10 mouse cellular contexts compared by ENCODE assay signal in the genomic region with DNA sequence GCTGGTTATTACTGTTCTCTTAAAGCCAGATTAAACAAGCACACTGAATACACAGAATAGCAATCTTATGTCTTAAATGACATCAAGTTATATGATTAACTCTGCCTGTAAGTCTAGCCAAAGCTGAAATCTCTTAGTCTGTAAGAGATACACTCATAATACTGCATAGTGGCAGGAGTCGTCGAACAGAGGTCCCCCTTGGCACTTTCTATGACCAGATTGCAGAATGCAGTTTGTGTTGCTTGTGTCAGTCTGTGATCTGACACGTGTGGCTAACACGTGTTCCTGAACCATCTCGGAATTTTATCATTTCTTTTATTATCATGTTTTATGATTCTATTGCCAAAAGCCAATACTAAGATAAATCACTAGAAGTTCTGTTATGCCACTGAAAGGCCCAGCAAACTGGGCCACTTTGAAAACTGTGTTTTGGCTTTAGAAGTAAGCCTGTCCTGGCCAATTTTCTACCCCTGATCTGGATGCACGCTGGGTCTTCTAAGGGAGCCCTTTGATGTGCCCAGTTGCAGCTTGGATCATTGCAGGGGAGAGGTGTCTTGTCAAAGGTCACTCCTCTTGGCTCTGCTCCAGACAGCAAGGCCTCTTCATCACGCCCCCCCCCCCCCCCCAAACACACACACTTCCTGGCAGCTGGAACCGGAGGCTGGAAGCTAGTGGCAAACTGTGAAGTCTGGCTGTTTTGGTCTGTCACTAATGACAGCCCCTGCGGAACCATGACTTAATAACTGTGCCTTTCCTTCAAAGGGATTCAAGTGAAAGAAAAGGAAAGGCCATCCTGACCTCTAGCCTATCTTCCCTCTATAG.
DNase-seq lines count a peak whose midpoint lies in the region; ATAC-seq and TF ChIP-seq lines count a peak whose summit lies in the region.
"Had no signal": no experiment of that assay in that cellular context is flagged by ENCODE, and none has a peak within 500 bp of the region (broad histone marks: within the 10 kb centered on the region; RNA-seq: fewer than 3 reads in every experiment).

No protein-coding gene starts in this region.

- no peaks in the 10 kb centered on the region for H3K9me3 ChIP-seq in hindbrain, embryonic 10.5 days
- H3K9me3 ChIP-seq in hindbrain, embryonic 12.5 days (replicated peaks) = no peaks in the 10 kb centered on the region
- no peaks in the 10 kb centered on the region for H3K9me3 ChIP-seq in hindbrain, embryonic 11.5 days (ENCODE audit: control insufficient read depth, low read length)
- H3K9me3 ChIP-seq in midbrain, postnatal 0 days (ENCODE audit: low read length) = no peaks in the 10 kb centered on the region

- H3K27me3 ChIP-seq in hindbrain, embryonic 10.5 days (ENCODE audit: insufficient read depth, poor library complexity, severe bottlenecking) = no peaks in the 10 kb centered on the region
- no peaks in the 10 kb centered on the region for H3K27me3 ChIP-seq in hindbrain, embryonic 12.5 days
- no peaks in the 10 kb centered on the region for H3K27me3 ChIP-seq in hindbrain, embryonic 11.5 days (ENCODE audit: control insufficient read depth, insufficient read depth, low read length)
- no peaks in the 10 kb centered on the region for H3K27me3 ChIP-seq in midbrain, postnatal 0 days (ENCODE audit: insufficient read depth, low read length)

- no peak for TF ChIP-seq CTCF in midbrain, postnatal 0 days (IDR thresholded peaks at IDR 0.05)

- no peak overlapping the region for H3K27ac ChIP-seq in hindbrain, embryonic 10.5 days
- no peak overlapping the region for H3K27ac ChIP-seq in hindbrain, embryonic 12.5 days
- no peak overlapping the region for H3K27ac ChIP-seq in hindbrain, embryonic 11.5 days (ENCODE audit: low read depth, low read length)
- no peak overlapping the region for H3K27ac ChIP-seq in midbrain, postnatal 0 days (ENCODE audit: low read depth, low read length)

- WGBS in hindbrain, embryonic 10.5 days = 39% methylated on average over 9 of the region's 9 CpGs
- 38% methylated on average over 9 of the region's 9 CpGs for WGBS in hindbrain, embryonic 12.5 days
- 43% methylated on average over 9 of the region's 9 CpGs for WGBS in hindbrain, embryonic 11.5 days
- 23% methylated on average over 9 of the region's 9 CpGs for WGBS in midbrain, postnatal 0 days

- H3K9ac ChIP-seq in hindbrain, embryonic 12.5 days = no peak overlapping the region
- H3K9ac ChIP-seq in hindbrain, embryonic 11.5 days (ENCODE audit: low read depth, low read length) = no peak overlapping the region
- H3K9ac ChIP-seq in midbrain, postnatal 0 days (replicated peaks; ENCODE audit: low read length, poor library complexity, severe bottlenecking) = no peak overlapping the region

- H3K4me3 ChIP-seq in hindbrain, embryonic 10.5 days = no peak overlapping the region
- no peak overlapping the region for H3K4me3 ChIP-seq in hindbrain, embryonic 12.5 days
- no peak overlapping the region for H3K4me3 ChIP-seq in hindbrain, embryonic 11.5 days (ENCODE audit: low read depth, low read length)
- H3K4me3 ChIP-seq in midbrain, postnatal 0 days (ENCODE audit: low read depth, low read length) = no peak overlapping the region

- ATAC-seq in hindbrain, embryonic 12.5 days (ENCODE audit: low FRiP score) = no peak; the same call in 1 of the 2 replicates
- peak; percentile 54; the same call in 1 of the 2 replicates for ATAC-seq in hindbrain, embryonic 11.5 days (ENCODE audit: low FRiP score)
- no peak; the same call in 1 of the 2 replicates for ATAC-seq in midbrain, postnatal 0 days (ENCODE audit: low FRiP score)

- DNase-seq in hindbrain, embryonic 10.5 days (ENCODE audit: low spot score) = peak; percentile 68
- peak; percentile 41 for DNase-seq in retina, postnatal 1 day
- DNase-seq in retina, embryonic 14.5 days (ENCODE audit: low spot score) = no peak
- DNase-seq in hindbrain, embryonic 11.5 days (ENCODE audit: low spot score) = peak; percentile 21
- DNase-seq in midbrain, postnatal 0 days (ENCODE audit: low spot score) = peak; percentile 64
- no peak for DNase-seq in left cerebral cortex, adult 9 months (ENCODE audit: low spot score in 2 of 2)
- no peak for DNase-seq in spleen, adult 12 weeks (ENCODE audit: low spot score)
- DNase-seq: heart, postnatal 10 days; layer of hippocampus, adult 9-11 months had no signal

- peaks cover 21% of the 10 kb centered on the region for H3K4me1 ChIP-seq in hindbrain, embryonic 10.5 days (replicated peaks)
- peaks cover 8% of the 10 kb centered on the region for H3K4me1 ChIP-seq in hindbrain, embryonic 12.5 days
- no peaks in the 10 kb centered on the region for H3K4me1 ChIP-seq in hindbrain, embryonic 11.5 days (replicated peaks; ENCODE audit: control insufficient read depth, insufficient read depth, low read length)
- no peaks in the 10 kb centered on the region for H3K4me1 ChIP-seq in midbrain, postnatal 0 days (ENCODE audit: insufficient read depth, low read length)

- H3K36me3 ChIP-seq in hindbrain, embryonic 10.5 days = no peaks in the 10 kb centered on the region
- no peaks in the 10 kb centered on the region for H3K36me3 ChIP-seq in hindbrain, embryonic 12.5 days
- H3K36me3 ChIP-seq in hindbrain, embryonic 11.5 days (ENCODE audit: control insufficient read depth, insufficient read depth, low read length) = no peaks in the 10 kb centered on the region
- no peaks in the 10 kb centered on the region for H3K36me3 ChIP-seq in midbrain, postnatal 0 days (ENCODE audit: insufficient read depth, low read length)

- no peak overlapping the region for H3K4me2 ChIP-seq in hindbrain, embryonic 12.5 days (replicated peaks)
- H3K4me2 ChIP-seq in hindbrain, embryonic 11.5 days (replicated peaks; ENCODE audit: low read depth, low read length) = no peak overlapping the region
- H3K4me2 ChIP-seq in midbrain, postnatal 0 days (ENCODE audit: low read depth, low read length, poor library complexity, severe bottlenecking) = no peak overlapping the region

Comparison
In these comparisons a context has a peak if more than half of its experiments do, and no peak if none do; other contexts are left out.
1. DNase-seq: peak in hindbrain, embryonic 10.5 days (single experiment), retina, postnatal 1 day (single experiment), hindbrain, embryonic 11.5 days (single experiment) and midbrain, postnatal 0 days (single experiment); none in retina, embryonic 14.5 days (single experiment), left cerebral cortex, adult 9 months (0 of 2) and spleen, adult 12 weeks (single experiment).